Comparison of ENCODE assay signal across 8 mouse cellular contexts in the genomic region with DNA sequence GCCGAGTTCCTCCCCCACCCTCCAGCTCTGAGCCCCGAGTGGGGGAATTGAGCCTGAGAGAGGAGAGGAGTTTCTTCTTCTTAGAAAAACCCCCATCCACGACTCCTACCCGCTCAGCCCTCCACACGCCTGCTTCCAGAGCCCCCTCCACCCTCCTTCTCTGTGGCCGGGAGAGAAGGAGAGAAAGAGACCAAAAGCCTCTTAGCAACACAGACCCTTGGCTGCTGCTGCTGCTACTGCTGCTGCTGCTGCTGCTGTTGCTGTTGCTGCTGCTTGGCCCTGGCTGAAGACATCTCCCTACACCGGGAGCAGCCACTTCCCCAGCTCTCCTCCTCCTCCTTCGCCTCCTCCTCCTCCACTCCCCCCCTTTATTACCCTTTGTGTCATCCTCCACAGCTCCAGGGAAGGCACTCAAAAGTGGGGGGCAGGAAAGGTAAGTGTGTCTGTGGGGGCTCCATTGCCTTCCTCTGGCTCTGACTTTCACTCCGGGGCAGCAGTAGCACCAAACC. TPM values are rescaled to one million over a fixed set of nuclear protein-coding genes. Genes with fewer than 3 reads are reported as not detected.
DNase-seq lines count a peak whose midpoint lies in the region; ATAC-seq and TF ChIP-seq lines count a peak whose summit lies in the region.

No protein-coding gene starts in this region.

- WGBS in embryonic facial prominence, embryonic 13.5 days: 0% methylated on average over 9 of the region's 9 CpGs
- 0% methylated on average over 9 of the region's 9 CpGs for WGBS in kidney, embryonic 15.5 days
- WGBS in liver, embryonic 15.5 days (ENCODE audit: insufficient replicate concordance): 0% methylated on average over 8 of the region's 9 CpGs
- 0% methylated on average over 8 of the region's 9 CpGs for WGBS in neural tube, embryonic 12.5 days

- H3K36me3 ChIP-seq in embryonic facial prominence, embryonic 13.5 days: no peaks in the 10 kb centered on the region
- no peaks in the 10 kb centered on the region for H3K36me3 ChIP-seq in kidney, embryonic 15.5 days
- H3K36me3 ChIP-seq in liver, embryonic 15.5 days (replicated peaks): no peaks in the 10 kb centered on the region
- H3K36me3 ChIP-seq in neural tube, embryonic 12.5 days: no peaks in the 10 kb centered on the region
- H3K36me3 ChIP-seq in testis, adult 2 months (ENCODE audit: control insufficient read depth, insufficient read depth, low read length): no peaks in the 10 kb centered on the region

- no peak for TF ChIP-seq CTCF in testis, adult 2 months (IDR thresholded peaks at IDR 0.05; ENCODE audit: control insufficient read depth, insufficient read depth, insufficient replicate concordance, low read depth, low read length)

- no peaks in the 10 kb centered on the region for H3K9me3 ChIP-seq in embryonic facial prominence, embryonic 13.5 days
- no peaks in the 10 kb centered on the region for H3K9me3 ChIP-seq in kidney, embryonic 15.5 days (replicated peaks)
- H3K9me3 ChIP-seq in liver, embryonic 15.5 days (replicated peaks): no peaks in the 10 kb centered on the region
- H3K9me3 ChIP-seq in neural tube, embryonic 12.5 days: no peaks in the 10 kb centered on the region

- H3K4me2 ChIP-seq in embryonic facial prominence, embryonic 13.5 days: peak overlapping the region; percentile 65
- peak overlapping the region; percentile 68 for H3K4me2 ChIP-seq in kidney, embryonic 15.5 days
- H3K4me2 ChIP-seq in liver, embryonic 15.5 days: peak overlapping the region; percentile 80
- peak overlapping the region; percentile 67 for H3K4me2 ChIP-seq in neural tube, embryonic 12.5 days (replicated peaks)

- peaks cover 6% of the 10 kb centered on the region; the same call in 1 of the 2 replicates for H3K4me1 ChIP-seq in embryonic facial prominence, embryonic 13.5 days
- H3K4me1 ChIP-seq in kidney, embryonic 15.5 days: peaks cover 9% of the 10 kb centered on the region
- peaks cover 14% of the 10 kb centered on the region for H3K4me1 ChIP-seq in liver, embryonic 15.5 days (replicated peaks)
- H3K4me1 ChIP-seq in neural tube, embryonic 12.5 days: peaks cover 8% of the 10 kb centered on the region
- H3K4me1 ChIP-seq in testis, adult 2 months (ENCODE audit: control insufficient read depth, insufficient read depth, low read length): no peaks in the 10 kb centered on the region

- TF ChIP-seq POLR2A in testis, adult 2 months (IDR thresholded peaks at IDR 0.05; ENCODE audit: control insufficient read depth, low read depth, low read length): peak; percentile 48; the same call in 1 of the 2 replicates

- peak overlapping the region; percentile 81 for H3K9ac ChIP-seq in embryonic facial prominence, embryonic 13.5 days
- H3K9ac ChIP-seq in kidney, embryonic 15.5 days: peak overlapping the region; percentile 88
- peak overlapping the region; percentile 92 for H3K9ac ChIP-seq in liver, embryonic 15.5 days
- H3K9ac ChIP-seq in neural tube, embryonic 12.5 days: peak overlapping the region; percentile 79

- no peaks in the 10 kb centered on the region for H3K27me3 ChIP-seq in embryonic facial prominence, embryonic 13.5 days
- no peaks in the 10 kb centered on the region for H3K27me3 ChIP-seq in kidney, embryonic 15.5 days
- H3K27me3 ChIP-seq in liver, embryonic 15.5 days: no peaks in the 10 kb centered on the region
- no peaks in the 10 kb centered on the region for H3K27me3 ChIP-seq in neural tube, embryonic 12.5 days (replicated peaks)
- H3K27me3 ChIP-seq in testis, adult 2 months (ENCODE audit: control insufficient read depth, insufficient read depth, low read length): no peaks in the 10 kb centered on the region

- peak; percentile 68 for ATAC-seq in embryonic facial prominence, embryonic 13.5 days (ENCODE audit: insufficient number of reproducible peaks, insufficient read depth, low FRiP score, low TSS enrichment, low read depth)
- ATAC-seq in kidney, embryonic 15.5 days (replicated peaks; ENCODE audit: low FRiP score): peak; percentile 71
- peak; percentile 13 for ATAC-seq in liver, embryonic 15.5 days (ENCODE audit: insufficient read depth)
- ATAC-seq in neural tube, embryonic 12.5 days (ENCODE audit: low FRiP score, low read depth): peak; percentile 80

- peak overlapping the region; percentile 95 for H3K27ac ChIP-seq in embryonic facial prominence, embryonic 13.5 days
- peak overlapping the region; percentile 97 for H3K27ac ChIP-seq in kidney, embryonic 15.5 days
- peak overlapping the region; percentile 89 for H3K27ac ChIP-seq in liver, embryonic 15.5 days (replicated peaks)
- H3K27ac ChIP-seq in neural tube, embryonic 12.5 days: peak overlapping the region; percentile 90
- H3K27ac ChIP-seq in testis, adult 2 months (ENCODE audit: control insufficient read depth, insufficient read depth, low read depth, low read length): peak overlapping the region; percentile 86

- DNase-seq in CD8-positive naive resting alpha-beta T cell, adult 2 months (ENCODE audit: low read depth in 2 of 2, low spot score in 2 of 2): peak; percentile 32 to 47
- DNase-seq in adrenal gland, adult 18-20 months (ENCODE audit: low spot score in 2 of 2): peak; percentile 31 to 37
- peak; percentile 28 to 29 for DNase-seq in heart, adult 9 months (ENCODE audit: low spot score in 2 of 2)

- H3K4me3 ChIP-seq in embryonic facial prominence, embryonic 13.5 days: peak overlapping the region; percentile 92
- H3K4me3 ChIP-seq in kidney, embryonic 15.5 days (replicated peaks): peak overlapping the region; percentile 91
- H3K4me3 ChIP-seq in liver, embryonic 15.5 days (replicated peaks): peak overlapping the region; percentile 98
- peak overlapping the region; percentile 85 for H3K4me3 ChIP-seq in neural tube, embryonic 12.5 days
- H3K4me3 ChIP-seq in testis, adult 2 months (ENCODE audit: control insufficient read depth, low read depth, low read length): peak overlapping the region; percentile 94

RNA-seq across cellular contexts. Expression of a gene that starts 0.3 kb away (rescaled TPM):
- total RNA-seq in adrenal gland, adult 18-20 months (2021): 10 to 100 TPM; 57.0 to 69.5 TPM
- 123 and 132 TPM in 2 replicates for polyA plus RNA-seq in embryonic facial prominence, embryonic 13.5 days (2015; fragmentation: Nextera tagmentation; extraction: Ambion mirVana)
- 98.8 and 105 TPM in 2 replicates for polyA plus RNA-seq in kidney, embryonic 15.5 days (2015; fragmentation: Nextera tagmentation; extraction: Ambion mirVana)
- polyA plus RNA-seq in liver, embryonic 15.5 days (2015; fragmentation: Nextera tagmentation; extraction: Ambion mirVana): 29.3 and 31.0 TPM in 2 replicates
- polyA plus RNA-seq in neural tube, embryonic 12.5 days (2016; fragmentation: Nextera tagmentation; extraction: Ambion mirVana): 110 and 129 TPM in 2 replicates
- 4.8 and 9.2 TPM in 2 replicates for polyA plus RNA-seq in testis, adult 2 months (2012; rRNA removed)

RNA-seq across cellular contexts. Expression of a gene that starts 0.5 kb away (rescaled TPM):
- total RNA-seq in adrenal gland, adult 18-20 months (2021): 10 to 100 TPM; 31.4 to 36.5 TPM
- polyA plus RNA-seq in embryonic facial prominence, embryonic 13.5 days (2015; fragmentation: Nextera tagmentation; extraction: Ambion mirVana): 33.0 and 34.6 TPM in 2 replicates
- polyA plus RNA-seq in kidney, embryonic 15.5 days (2015; fragmentation: Nextera tagmentation; extraction: Ambion mirVana): 29.1 and 30.4 TPM in 2 replicates
- 5.6 and 7.6 TPM in 2 replicates for polyA plus RNA-seq in liver, embryonic 15.5 days (2015; fragmentation: Nextera tagmentation; extraction: Ambion mirVana)
- polyA plus RNA-seq in neural tube, embryonic 12.5 days (2016; fragmentation: Nextera tagmentation; extraction: Ambion mirVana): 36.7 and 38.2 TPM in 2 replicates
- 11.9 and 12.7 TPM in 2 replicates for polyA plus RNA-seq in testis, adult 2 months (2012; rRNA removed)

Comparison
In these comparisons a context has a peak if more than half of its experiments do, and no peak if none do; other contexts are left out.
1. Peak in every context shown above with its lines: DNase-seq, ATAC-seq, H3K4me3 ChIP-seq and H3K27ac ChIP-seq.
2. ATAC-seq: peak in every context shown above with its lines; median percentile 80 in neural tube, embryonic 12.5 days; 71 in kidney, embryonic 15.5 days; 68 in embryonic facial prominence, embryonic 13.5 days; 13 in liver, embryonic 15.5 days.